Mouse (Mus musculus): ENCODE results near the gene Mettl16.
"Not testable (repeated sequence)": the region's sequence is repeated elsewhere in the genome, so short reads cannot be mapped to it uniquely, and the experiment has no call there.

The Mettl16 gene

DNA sequence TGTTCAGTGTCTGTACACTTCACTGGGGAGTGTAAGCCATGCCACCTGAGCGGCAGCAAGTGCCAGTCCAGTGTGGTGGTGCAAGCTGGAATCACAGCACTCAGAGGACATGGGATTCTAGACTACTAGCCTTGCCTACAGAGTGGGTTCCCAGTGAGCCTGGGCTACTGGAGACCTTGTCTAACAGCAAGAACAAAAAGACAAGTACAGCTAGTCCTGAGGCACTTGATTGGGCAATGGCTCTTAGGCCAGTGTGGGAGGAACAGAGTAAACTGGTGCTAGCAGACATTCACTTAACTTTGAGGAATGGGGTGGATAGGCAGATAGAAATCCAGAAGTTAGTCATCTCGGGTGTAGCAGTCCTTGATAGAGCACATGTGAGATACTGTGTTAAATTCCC lies 1.8 kb downstream of the Mettl16 start:
- no peak for DNase-seq (ENCODE audit: low spot score in 2 of 2)

DNA sequence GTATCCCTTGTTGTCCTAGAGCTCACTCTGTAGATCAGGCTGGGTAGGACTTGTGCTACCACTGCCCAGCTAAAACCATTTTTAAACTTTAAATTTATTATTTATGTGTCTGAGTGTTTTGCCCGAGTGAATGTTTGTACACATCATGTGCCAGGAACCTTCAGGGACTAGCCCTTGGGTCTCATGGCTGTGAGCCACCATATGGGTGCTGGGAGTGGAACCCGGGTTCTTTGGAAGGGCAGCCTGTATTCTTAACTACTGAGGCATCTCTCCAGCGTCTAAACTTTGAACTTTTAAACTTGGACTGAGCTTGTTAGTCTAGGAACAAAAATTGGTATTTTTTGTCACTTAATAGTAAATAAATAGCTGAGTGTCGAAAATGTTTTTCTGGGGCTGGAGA lies 22.2 kb downstream of the Mettl16 start:
- DNase-seq (ENCODE audit: low spot score in 2 of 2), result no peak

DNA sequence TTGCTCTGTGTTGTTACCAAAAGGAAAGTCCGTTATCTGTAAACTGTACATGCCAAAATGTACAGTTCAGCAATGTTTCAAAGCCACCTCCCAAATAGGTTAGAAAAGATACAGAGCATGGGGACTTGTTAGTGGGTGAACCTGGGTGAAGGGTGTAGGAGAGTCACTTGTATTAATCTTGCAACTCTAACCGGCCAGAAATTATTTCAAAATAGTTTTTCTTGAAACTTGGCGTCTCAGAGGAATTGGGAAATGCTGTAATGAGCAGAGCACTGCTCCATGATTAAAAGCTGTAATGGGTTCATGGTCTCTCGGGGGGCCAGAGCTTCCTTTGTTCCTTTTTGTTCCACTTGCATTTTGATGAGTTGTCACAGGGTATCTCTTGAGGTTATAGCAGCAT lies 30.0 kb downstream of the Mettl16 start:
- no peak for DNase-seq (ENCODE audit: low spot score in 2 of 2)

DNA sequence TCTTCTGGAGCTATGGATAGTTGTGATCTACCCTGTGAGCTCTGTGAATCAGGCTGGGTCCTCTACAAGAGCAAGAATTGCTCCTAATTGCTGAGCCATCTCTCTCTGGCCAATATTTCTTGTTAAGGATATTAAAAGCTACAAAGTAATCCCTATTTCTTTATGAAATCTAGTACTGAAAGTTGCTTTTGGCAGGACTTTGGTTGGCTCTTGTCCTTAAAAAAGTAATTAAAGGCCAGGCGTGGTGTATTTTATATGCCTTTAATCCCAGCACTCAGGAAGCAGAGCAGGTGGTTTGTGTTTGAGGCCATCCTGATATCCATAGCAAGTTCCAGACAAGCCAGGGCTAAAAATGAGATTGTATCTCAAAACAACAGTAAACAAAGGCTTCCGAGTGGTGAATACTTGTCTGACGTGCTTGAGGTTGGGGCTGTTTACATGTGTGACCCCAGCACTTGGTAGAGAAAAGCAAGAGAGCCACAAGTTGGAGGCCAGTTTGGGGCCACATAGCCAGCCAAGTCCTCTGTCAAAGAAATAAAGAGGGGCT lies 33.5 kb downstream of the Mettl16 start:
- DNase-seq (ENCODE audit: low spot score in 2 of 2), result no peak

DNA sequence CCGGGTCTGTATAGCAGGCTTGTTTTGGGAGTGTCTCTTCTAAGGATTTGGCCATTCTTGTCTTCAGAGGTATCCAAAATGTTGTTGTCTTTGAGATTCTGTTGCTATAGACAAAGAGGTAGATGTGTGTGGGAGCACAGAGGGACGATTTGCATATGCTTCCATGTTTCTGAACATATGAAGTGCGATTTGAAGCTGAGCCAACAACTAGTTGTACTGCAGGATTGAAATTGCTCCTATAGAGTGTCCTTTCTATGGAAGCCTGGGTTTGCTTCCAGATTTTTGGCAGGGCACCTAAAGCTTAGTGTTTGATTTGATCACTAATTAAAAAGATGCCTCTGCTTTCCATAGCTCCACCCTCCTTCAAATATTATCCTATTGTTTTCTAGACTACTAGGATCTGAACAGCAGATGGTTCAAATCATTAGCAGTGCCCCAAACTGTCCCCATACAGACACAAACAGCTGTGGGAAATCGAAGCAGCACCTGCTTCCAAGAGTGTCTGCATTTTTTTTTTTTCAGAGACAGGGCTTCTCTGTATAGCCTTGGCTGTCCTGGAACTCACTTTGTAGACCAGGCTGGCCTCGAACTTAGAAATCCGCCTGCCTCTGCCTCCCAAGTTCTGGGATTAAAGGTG lies 36.7 kb downstream of the Mettl16 start:
- no peak for DNase-seq (ENCODE audit: low spot score in 2 of 2)

DNA sequence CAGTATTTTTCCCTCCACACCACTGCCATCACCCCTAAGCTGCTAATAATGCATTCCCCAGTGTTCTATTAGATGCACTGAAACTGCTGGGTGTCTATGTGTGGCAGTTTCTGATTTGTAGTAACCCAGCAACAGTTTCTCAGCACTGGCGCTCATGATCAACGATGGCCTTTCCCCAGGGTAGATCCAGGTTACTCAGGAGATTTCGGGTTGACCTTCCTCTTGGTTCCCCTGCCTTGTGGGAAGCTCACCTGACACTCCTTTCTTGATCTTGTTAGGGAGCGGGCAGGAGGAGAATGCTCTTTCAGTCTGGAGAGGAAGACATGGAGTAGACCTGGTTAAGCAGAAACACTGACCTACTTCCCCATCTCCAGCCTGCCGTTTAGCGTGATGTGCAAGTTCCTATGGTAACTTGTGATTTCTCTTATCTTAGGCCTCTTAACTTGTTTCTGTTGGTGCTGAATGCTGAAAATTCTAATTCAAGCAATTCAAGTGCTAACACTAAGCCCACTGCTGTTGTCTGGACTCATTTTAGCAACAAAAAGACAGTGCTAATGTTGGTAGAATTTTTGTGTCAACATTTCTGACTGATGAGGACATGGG lies 37.7 kb downstream of the Mettl16 start:
- DNase-seq (ENCODE audit: low spot score in 2 of 2), result no peak

DNA sequence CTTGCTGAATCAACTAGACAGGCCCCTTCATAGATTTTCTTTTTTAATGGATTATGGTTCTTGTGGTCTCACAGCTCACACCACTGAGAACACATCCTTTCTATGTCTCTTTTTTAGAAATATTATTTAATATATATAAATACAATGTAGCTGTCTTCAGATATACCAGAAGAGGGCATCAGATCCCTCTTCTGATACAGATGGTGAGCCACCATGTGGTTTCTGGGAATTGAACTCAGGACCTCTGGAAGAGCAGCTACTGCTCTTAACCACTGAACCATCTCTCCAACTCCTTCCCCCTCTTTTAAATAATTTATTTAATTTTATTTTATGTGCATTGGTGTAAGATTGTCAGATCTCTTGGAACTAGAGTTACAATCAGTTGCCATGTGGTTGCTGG lies 39.5 kb downstream of the Mettl16 start:
- DNase-seq (ENCODE audit: low spot score in 2 of 2), result no peak

DNA sequence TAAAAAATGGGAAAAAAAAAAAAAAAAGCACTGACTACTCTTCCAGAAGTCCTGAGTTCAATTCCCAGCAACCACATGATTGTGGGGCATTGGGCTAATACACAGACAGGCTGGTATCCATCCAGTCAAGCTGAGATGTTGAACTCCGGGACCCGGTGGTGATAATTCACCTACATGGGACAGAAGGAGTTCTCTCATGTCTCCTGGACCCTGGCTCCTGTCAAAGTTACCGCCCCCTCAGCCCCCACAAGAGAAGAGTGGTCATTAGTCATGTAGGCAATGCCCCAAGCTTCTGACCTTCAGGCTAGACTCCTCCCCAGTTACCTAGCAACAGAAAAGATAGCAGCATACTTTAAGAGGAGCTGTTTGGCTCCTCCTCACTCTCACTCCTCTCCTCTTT lies 40.4 kb downstream of the Mettl16 start:
- not testable (repeated sequence) for DNase-seq (ENCODE audit: low spot score in 2 of 2)

DNA sequence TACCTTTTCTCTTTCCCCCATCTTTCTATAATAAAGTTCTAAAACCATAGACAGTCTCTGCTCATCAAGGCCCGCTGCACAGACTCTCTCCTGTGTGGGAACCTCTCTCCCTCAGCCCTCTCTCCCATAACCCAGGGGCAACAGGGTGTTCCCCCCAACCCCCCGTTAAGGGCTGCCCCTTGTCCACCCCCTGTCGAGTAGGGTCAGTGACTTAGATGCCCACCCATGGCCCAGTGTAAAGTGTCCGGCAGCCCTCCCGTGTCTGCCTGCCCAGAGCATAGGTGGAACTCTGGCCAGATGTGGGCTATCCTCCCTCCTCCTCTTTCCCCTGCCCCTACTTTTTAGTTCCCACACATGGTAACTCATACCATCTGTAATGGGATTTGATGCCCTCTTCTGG lies 40.9 kb downstream of the Mettl16 start:
- no peak for DNase-seq (ENCODE audit: low spot score in 2 of 2)

DNA sequence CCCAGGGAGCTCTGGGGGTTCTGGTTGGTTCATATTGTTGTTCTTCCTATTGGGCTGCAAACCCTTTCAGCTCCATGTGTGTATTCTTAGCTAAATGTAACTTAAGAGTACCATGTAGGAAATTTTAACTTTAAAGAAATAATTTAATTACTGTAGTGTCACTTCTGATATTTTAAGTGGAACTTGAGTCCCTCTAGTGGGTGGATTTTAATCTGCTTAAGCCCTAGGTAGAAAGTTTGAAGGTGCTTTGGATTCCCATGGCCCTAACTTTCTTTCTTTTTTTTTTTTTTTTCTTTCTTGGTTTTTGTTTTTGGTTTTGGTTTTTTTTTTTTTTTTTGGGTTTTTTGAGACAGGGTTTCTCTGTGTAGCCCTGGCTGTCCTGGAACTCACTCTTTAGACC lies 45.2 kb downstream of the Mettl16 start:
- DNase-seq (ENCODE audit: low spot score in 2 of 2), result no peak

DNA sequence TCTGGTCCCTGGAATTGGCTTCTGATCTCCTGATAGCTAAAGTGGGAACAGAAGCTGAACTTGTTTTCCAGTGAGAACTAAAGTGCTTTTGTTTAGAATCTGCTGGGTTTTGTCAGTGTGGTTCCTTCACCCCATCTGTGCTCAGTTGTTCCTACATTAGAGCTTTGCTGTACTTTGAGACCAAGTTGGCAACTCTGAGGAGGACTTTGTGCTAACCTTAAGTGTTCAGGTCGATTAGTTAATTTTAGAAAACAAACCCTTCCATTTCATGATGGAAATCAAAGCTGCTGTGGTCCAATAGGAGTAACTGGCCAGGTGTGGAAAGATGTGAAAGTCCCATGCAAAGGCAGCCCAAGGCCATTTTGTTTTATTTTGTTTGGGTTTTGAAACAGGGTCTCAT lies 50.3 kb downstream of the Mettl16 start:
- no peak for DNase-seq (ENCODE audit: low spot score in 2 of 2)

DNA sequence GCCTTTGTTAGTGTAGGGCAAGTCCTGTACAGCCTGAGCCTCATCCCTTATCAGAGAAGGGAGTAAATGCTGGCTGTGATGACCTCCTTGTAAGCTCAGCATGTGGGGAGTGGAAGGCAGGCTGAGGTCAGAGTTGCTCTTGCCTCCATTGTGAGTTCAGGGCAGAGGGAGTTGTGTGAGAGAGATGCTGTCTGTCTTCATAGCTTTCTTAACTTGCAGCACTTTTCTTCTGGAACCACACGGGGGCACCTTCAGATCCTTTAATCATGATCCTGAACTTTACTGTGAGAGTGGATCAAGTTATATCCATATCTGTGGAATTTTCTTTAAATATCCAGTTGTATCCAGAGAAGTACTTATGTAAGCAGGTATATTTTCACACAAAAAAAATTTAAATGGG lies 50.8 kb downstream of the Mettl16 start:
- no peak for DNase-seq (ENCODE audit: low spot score in 2 of 2)

DNA sequence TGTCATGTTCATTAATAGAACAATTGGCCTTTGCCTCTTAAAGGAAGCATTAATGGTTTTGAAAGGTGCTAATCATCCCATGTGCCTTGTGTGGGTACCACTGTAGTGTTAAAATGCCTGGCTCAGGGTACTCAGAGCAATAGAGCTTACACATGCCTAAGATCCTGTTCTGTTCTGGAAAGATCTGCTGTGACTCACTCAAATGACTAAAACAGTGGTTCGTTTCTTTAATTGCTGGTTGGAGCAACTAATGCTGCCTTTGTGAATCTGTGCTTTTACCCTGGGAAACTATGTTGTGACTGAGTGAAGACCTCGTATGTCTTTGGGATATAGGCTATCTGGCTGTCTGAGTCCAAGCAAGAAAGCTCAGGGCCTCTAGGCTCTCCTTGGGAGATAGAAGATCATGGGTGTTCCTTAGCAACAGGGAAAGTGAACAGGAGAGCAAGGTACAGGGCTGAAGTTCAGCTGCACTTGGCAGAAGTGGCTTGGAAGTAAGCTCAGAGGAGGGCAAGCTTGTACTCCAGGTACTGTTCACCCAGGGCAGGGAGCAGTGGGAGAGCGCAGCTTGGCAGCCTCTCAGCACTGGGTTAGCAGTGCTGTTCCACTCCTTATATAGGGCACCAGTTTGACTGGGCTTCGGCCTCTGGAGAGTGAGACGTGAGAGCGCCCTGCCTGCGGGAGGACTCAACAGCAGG lies 52.3 kb downstream of the Mettl16 start:
- DNase-seq (ENCODE audit: low spot score in 2 of 2), result no peak

DNA sequence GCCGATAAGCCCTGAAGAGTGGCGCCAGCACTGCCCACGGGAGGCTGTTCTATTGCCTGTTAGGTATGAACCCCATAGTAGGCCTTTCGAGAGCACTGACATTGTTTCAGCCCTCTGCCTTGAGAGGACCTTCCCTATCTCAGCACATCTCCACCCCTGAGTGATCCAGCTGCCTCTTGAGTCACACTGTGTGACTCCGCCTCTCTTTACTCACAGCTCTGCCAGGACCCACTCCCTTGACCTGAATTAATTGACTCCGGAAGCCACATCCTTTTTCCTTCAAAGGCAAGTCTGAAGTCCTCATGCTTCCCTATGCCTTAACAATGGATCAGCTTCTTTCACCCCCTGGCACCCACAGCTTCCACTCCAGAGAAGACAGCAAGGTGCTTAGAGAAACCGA lies 55.5 kb downstream of the Mettl16 start:
- no peak for DNase-seq (ENCODE audit: low spot score in 2 of 2)

DNA sequence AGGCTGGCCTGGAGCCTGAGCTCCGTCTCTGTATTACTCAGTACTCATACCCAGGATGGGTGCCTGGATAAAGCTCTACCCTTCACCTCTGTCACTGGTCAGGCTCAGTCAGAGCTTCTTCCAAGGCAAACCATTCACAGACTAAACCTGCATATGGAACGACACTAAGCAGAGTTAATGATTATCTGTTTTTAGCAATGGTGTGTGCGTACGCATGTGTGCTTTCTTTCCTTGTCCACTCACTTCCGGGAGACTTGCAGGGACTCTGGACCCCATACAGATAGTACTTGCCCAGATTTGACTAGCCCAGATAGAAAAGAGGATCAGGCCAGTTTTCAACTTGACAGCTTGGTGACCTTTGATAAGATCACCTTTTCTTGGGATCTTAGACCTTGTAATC lies 56.1 kb downstream of the Mettl16 start:
- no peak for DNase-seq (ENCODE audit: low spot score in 2 of 2)

DNA sequence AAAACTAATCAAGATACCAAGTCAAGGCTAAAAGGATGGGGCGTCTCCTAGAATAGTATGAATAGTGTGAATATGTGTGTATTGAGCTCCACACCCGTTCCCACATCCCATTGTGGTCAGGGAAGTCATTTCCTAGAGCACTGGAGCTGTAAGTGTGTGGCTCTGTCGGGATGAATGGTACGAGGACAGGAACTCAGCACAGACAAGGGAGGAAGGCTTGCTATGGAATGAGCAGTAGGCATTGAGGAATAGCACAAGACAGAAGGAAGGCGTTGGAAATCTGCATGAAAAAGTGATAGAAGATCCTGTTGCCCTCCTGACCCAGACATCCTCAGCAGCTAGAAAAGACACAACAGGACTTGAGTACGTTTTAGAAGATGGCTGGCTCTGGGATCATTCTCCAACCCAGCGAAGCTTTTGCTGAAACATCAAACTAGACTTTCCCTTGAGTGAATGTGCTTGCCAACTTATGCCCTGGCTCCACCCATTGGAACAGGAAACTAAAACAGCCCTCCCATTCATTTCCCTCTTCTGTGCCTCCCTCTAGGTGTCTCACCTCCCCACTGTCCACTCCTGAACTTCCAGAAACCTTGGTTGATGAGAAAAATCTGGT lies 57.3 kb downstream of the Mettl16 start:
- no peak for DNase-seq (ENCODE audit: low spot score in 2 of 2)

DNA sequence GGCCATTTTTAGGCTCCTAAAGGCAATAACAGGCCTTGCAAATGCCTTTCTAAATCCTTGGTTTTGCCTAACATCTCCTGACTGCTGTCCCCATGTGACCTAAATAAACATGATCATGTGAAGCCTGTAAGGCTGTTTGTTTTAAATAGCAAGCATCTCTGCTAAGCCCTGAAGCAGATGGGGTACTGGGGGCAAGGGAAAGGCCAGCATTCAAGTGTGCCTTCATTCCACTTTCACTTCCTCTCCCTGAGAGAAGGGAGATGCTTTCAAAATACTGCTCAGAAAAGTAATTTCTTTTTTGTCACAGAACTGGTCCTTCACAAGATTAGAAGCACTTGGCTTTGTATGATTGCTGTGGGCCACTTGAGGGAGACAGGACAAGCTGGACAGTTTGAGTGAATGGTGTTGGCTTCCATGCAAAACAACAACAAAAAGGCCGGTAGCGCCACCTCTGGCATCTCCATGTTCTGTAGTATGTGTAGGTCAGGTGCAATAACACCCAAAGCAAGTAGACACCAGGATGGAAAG lies 57.8 kb downstream of the Mettl16 start:
- DNase-seq (ENCODE audit: low spot score in 2 of 2), result no peak

DNA sequence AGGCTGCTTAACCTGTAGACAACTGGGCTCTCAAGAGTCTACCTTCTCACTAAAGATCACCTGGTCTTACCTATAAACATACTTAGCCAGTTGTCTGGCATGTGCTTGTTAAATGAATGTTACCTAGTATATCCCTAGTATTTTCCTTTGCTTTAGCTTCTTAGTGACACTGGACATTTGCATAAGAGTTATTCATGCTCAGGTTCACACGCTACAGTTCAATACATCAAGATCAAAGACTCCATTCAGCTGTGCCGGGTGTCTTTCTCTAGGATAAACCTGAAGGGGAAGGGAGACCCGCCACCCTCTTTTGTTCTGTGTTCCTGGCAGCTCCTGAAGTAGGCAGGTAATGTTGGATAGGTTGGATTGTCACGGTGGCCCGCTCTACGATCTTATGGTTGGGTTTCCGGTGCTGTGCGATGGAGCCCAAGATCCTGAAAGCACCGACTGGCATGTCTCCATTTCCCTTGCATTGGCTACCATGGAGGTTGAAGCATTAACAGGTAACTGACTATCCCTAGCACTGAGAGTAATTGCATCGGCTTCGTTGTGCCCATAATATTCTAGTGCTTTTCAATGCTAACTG lies 58.4 kb downstream of the Mettl16 start:
- DNase-seq (ENCODE audit: low spot score in 2 of 2), result no peak

DNA sequence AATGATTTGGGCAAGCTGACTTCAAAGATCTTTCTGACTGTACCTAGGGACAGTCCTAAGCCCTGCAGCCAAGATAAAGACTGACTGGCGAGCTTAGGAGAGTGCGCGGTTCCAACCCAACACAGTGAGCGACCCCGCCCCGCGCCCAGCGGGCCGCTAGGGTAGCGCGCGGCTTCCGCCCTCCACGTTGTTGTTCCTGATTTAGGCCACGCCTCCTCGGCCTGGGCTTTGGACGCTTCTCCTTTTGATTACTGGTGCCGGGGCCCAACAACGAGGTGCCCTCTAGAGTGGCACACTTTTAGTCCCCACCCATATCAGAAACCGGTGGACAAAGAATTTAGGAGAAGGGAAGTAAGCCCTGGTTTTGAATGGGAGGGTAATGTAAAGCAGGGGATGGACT lies 59.2 kb downstream of the Mettl16 start:
- DNase-seq (ENCODE audit: low spot score in 2 of 2), result peak; percentile 71 to 77

DNA sequence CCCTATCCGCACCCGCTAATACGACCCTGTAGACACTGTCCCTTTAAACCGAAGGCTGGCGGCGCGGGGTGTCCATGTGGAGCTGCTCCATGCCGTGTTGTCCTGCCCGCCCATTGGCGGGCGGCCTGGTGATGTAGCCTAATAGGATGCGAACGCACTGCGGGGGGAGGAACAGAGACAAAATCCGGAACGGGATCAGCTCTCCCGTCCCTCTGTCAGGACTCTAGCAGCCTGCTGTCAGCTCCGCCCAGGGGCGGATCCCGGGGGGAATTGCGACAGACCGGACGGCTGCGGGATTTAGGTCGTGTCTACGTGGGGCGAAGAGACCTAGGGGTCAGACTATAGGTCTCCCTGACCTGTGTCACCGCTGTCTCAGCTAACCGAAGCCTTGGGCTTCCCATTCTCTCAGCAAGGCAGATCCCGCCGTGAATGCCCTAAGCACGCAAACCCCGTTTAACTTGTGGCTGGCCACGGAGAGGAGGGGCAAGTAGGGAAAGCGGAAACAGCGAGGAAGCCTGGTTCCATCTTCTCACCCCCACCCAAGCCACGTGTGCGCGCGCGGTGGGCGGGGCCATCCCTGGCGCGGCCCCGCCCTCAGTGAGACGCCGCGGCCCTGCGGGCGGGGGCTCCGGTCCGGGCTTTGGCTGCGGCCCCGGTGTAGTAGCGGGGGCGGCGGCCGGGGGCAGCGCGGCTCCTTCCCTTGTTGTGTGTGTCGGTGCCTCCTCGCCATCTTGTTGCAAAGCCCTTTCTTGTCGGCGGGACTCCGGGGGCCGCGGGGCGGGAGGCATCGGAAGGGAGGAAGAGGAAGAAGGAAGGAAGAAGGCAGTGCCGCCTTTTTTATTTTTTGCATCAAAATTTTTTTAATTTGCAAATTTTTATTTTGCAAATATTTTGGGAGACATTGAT lies 59.9 kb downstream of the Mettl16 start, which contains the start of gene Mnt:
Gene Mnt (plus strand): TSS at position 665 of the 906 bp plus-strand sequence.
- peak; percentile 98 to 99 for DNase-seq (ENCODE audit: low spot score in 2 of 2)

DNA sequence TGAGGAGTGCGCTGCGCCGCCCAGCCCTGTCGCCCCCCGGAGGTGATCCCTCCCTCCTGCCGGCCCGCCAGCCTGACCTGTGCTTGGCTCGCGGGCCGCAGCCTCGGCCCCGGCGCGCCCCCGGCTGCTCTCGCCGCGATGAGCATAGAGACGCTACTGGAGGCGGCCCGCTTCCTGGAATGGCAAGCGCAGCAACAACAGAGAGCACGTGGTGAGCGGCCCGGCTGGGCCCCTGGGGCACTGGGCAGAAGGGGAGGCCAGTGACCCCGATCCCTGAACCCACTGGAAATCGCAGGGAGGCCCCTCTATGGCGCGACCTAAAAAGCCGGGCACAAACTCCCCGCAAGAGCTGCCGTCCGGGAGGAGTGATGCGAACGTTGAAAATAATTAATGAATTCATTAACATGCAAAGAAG lies 60.6 kb downstream of the Mettl16 start:
- no peak for DNase-seq (ENCODE audit: low spot score in 2 of 2)

All from frontal cortex, postnatal 14 days (tissue).